Mouse (Mus musculus) forebrain, embryonic 15.5 days (tissue): ENCODE results near the gene Brd3. TPM values are rescaled to one million over a fixed set of nuclear protein-coding genes. Genes with fewer than 3 reads are reported as not detected.
"Not testable (repeated sequence)": the region's sequence is repeated elsewhere in the genome, so short reads cannot be mapped to it uniquely, and the experiment has no call there.

Source experiments
- ATAC-seq: fragments of 200-750 bp; cut with Nextera tagmentation; replicated peaks from 2 replicates; pipeline ENCODE4 v1.8.0; 2017; ENCODE audit warnings: mild to moderate bottlenecking, moderate TSS enrichment, moderate library complexity
- H3K27ac ChIP-seq: fragments of 300-500 bp; sonication (generic); replicated peaks from 2 replicates; pipeline ENCODE4 v1.5.1; 2015; ENCODE audit warnings: mild to moderate bottlenecking, inconsistent platforms
- H3K27me3 ChIP-seq: fragments of 300-500 bp; sonication (generic); 2 replicates; pipeline ENCODE4 v1.6.1; 2015; ENCODE audit warnings: inconsistent platforms
- H3K36me3 ChIP-seq: fragments of 300-500 bp; sonication (generic); 2 replicates; pipeline ENCODE4 v1.6.1; 2015; ENCODE audit warnings: mild to moderate bottlenecking, inconsistent platforms
- H3K4me1 ChIP-seq: fragments of 300-500 bp; sonication (generic); 2 replicates; pipeline ENCODE4 v1.6.1; 2015; ENCODE audit warnings: inconsistent platforms
- H3K4me2 ChIP-seq: fragments of 300-500 bp; sonication (generic); replicated peaks from 2 replicates; pipeline ENCODE4 v1.6.1; 2015; ENCODE audit warnings: mild to moderate bottlenecking, inconsistent platforms
- H3K4me3 ChIP-seq: fragments of 300-500 bp; sonication (generic); 2 replicates; pipeline ENCODE4 v1.5.1; 2015; ENCODE audit warnings: mild to moderate bottlenecking, inconsistent platforms
- H3K9ac ChIP-seq: fragments of 300-500 bp; sonication (generic); replicated peaks from 2 replicates; pipeline ENCODE4 v1.6.1; 2015; ENCODE audit warnings: mild to moderate bottlenecking, inconsistent platforms
- H3K9me3 ChIP-seq: fragments of 300-500 bp; sonication (generic); 2 replicates; pipeline ENCODE4 v1.6.1; 2016; ENCODE audit warnings: inconsistent platforms
- WGBS: fragments of 180-500 bp; shearing (Covaris S2); methylation state at CpG from one replicate; pipeline ENCODE4 v1.1.7; 2015; ENCODE audit warnings: mixed read lengths; 5-methylcytosine and 5-hydroxymethylcytosine counted together
- polyA plus RNA-seq: library from polyadenylated mRNA; unstranded; fragments of >200 nt; fragmentation: Nextera tagmentation; extraction: Ambion mirVana; gene quantifications from 2 replicates; pipeline ENCODE4 v1.2.1, GENCODE M21; 2015

Gene Brd3
- polyA plus RNA-seq = 142 and 149 TPM in 2 replicates

GRCm38 (mm10) chr2:27507562-27507961, at the start of gene Brd3:
Gene Brd3, minus strand, starts transcription at chr2:27507662.
- Histone ChIP-seq H3K9ac (no peak within 1 kb of the TSS), H3K27me3 (no peaks in the 10 kb centered on the region), H3K4me2 (no peak within 1 kb of the TSS), H3K4me3 (no peak within 1 kb of the TSS), H3K27ac (no peak within 1 kb of the TSS), H3K4me1 (no peaks in the 10 kb centered on the region), H3K36me3 (no peaks in the 10 kb centered on the region), H3K9me3 (no peaks in the 10 kb centered on the region)
- WGBS = 74% methylated on average over 4 of the region's 4 CpGs
- ATAC-seq = no peak

GRCm38 (mm10) chr2:27556921-27557320, 49.5 kb upstream of the Brd3 start:
- no peaks in the 10 kb centered on the region for H3K4me1 ChIP-seq
- ATAC-seq = no peak
- no peaks in the 10 kb centered on the region for H3K9me3 ChIP-seq
- H3K4me2 ChIP-seq = no peak overlapping the region
- 86% methylated on average over 6 of the region's 6 CpGs for WGBS
- H3K27ac ChIP-seq = no peak overlapping the region
- H3K4me3 ChIP-seq = no peak overlapping the region
- no peak overlapping the region for H3K9ac ChIP-seq
- peaks cover 3% of the 10 kb centered on the region; the same call in 1 of the 2 replicates for H3K27me3 ChIP-seq
- no peaks in the 10 kb centered on the region for H3K36me3 ChIP-seq

GRCm38 (mm10) chr2:27554308-27554707, 46.8 kb upstream of the Brd3 start:
- no peak overlapping the region for H3K4me2 ChIP-seq
- ATAC-seq = no peak
- H3K9me3 ChIP-seq = no peaks in the 10 kb centered on the region
- no peak overlapping the region for H3K27ac ChIP-seq
- no peak overlapping the region for H3K9ac ChIP-seq
- H3K4me3 ChIP-seq = no peak overlapping the region
- no peaks in the 10 kb centered on the region for H3K36me3 ChIP-seq
- no peaks in the 10 kb centered on the region for H3K27me3 ChIP-seq
- no peaks in the 10 kb centered on the region for H3K4me1 ChIP-seq
- 82% methylated on average over 9 of the region's 9 CpGs for WGBS

- H3K4me2 ChIP-seq = no peak overlapping the region
- WGBS = 21% methylated on average over 7 of the region's 7 CpGs
- no peaks in the 10 kb centered on the region for H3K36me3 ChIP-seq
- no peak for ATAC-seq
- H3K27me3 ChIP-seq = no peaks in the 10 kb centered on the region
- H3K9ac ChIP-seq = no peak overlapping the region
- H3K4me1 ChIP-seq = no peaks in the 10 kb centered on the region
- H3K27ac ChIP-seq = no peak overlapping the region
- no peak overlapping the region for H3K4me3 ChIP-seq
- H3K9me3 ChIP-seq = no peaks in the 10 kb centered on the region
Observed at GRCm38 (mm10) chr2:27552620-27553287, 45.3 kb upstream of the Brd3 start.

- H3K4me1 ChIP-seq = no peaks in the 10 kb centered on the region
- no peaks in the 10 kb centered on the region for H3K36me3 ChIP-seq
- no peak for ATAC-seq
- H3K4me3 ChIP-seq = no peak overlapping the region
- H3K9me3 ChIP-seq = no peaks in the 10 kb centered on the region
- no peak overlapping the region for H3K9ac ChIP-seq
- no peak overlapping the region for H3K27ac ChIP-seq
- WGBS = 78% methylated on average over 1 of the region's 1 CpGs
- no peaks in the 10 kb centered on the region for H3K27me3 ChIP-seq
- no peak overlapping the region for H3K4me2 ChIP-seq
Observed at GRCm38 (mm10) chr2:27548664-27549369, 41.4 kb upstream of the Brd3 start.

GRCm38 (mm10) chr2:27547986-27548385, 40.5 kb upstream of the Brd3 start:
- Histone ChIP-seq H3K9me3 (no peaks in the 10 kb centered on the region), H3K4me3 (no peak overlapping the region), H3K27ac (no peak overlapping the region), H3K4me2 (no peak overlapping the region), H3K9ac (no peak overlapping the region), H3K27me3 (no peaks in the 10 kb centered on the region), H3K36me3 (no peaks in the 10 kb centered on the region), H3K4me1 (no peaks in the 10 kb centered on the region)
- 93% methylated on average over 2 of the region's 2 CpGs for WGBS
- no peak for ATAC-seq

- H3K36me3 ChIP-seq = no peaks in the 10 kb centered on the region
- no peak overlapping the region for H3K4me2 ChIP-seq
- 69% methylated on average over 1 of the region's 1 CpGs for WGBS
- H3K9ac ChIP-seq = no peak overlapping the region
- no peaks in the 10 kb centered on the region for H3K9me3 ChIP-seq
- H3K27me3 ChIP-seq = no peaks in the 10 kb centered on the region
- H3K4me1 ChIP-seq = no peaks in the 10 kb centered on the region
- no peak overlapping the region for H3K27ac ChIP-seq
- H3K4me3 ChIP-seq = no peak overlapping the region
- ATAC-seq = no peak
Observed at GRCm38 (mm10) chr2:27547326-27547725, 39.9 kb upstream of the Brd3 start.

- H3K9ac ChIP-seq, H3K9me3 ChIP-seq, H3K4me3 ChIP-seq, H3K36me3 ChIP-seq, H3K27ac ChIP-seq, ATAC-seq, H3K4me1 ChIP-seq, H3K4me2 ChIP-seq, H3K27me3 ChIP-seq: not testable (repeated sequence)
- WGBS = 94% methylated on average over 8 of the region's 8 CpGs
Observed at GRCm38 (mm10) chr2:27546041-27546440, 38.6 kb upstream of the Brd3 start.

GRCm38 (mm10) chr2:27545517-27545916, 38.1 kb upstream of the Brd3 start:
- not testable (repeated sequence) for H3K4me2 ChIP-seq, H3K27me3 ChIP-seq, H3K4me3 ChIP-seq, H3K36me3 ChIP-seq, ATAC-seq, H3K4me1 ChIP-seq, H3K27ac ChIP-seq, H3K9me3 ChIP-seq, H3K9ac ChIP-seq
- WGBS = 81% methylated on average over 3 of the region's 3 CpGs

- 95% methylated on average over 6 of the region's 6 CpGs for WGBS
- Histone ChIP-seq H3K4me3 (no peak overlapping the region), H3K27ac (no peak overlapping the region), H3K36me3 (no peaks in the 10 kb centered on the region), H3K4me1 (peaks cover 10% of the 10 kb centered on the region), H3K4me2 (no peak overlapping the region), H3K27me3 (no peaks in the 10 kb centered on the region), H3K9me3 (no peaks in the 10 kb centered on the region), H3K9ac (no peak overlapping the region)
- no peak for ATAC-seq
Observed at GRCm38 (mm10) chr2:27544613-27545012, 37.2 kb upstream of the Brd3 start.

GRCm38 (mm10) chr2:27541225-27541624, 33.8 kb upstream of the Brd3 start:
- Histone ChIP-seq H3K27ac (peak overlapping the region; percentile 94; the same call in 1 of the 2 replicates), H3K4me3 (no peak overlapping the region), H3K36me3 (peaks cover 6% of the 10 kb centered on the region; the same call in 1 of the 2 replicates)

GRCm38 (mm10) chr2:27540515-27540836, 33.0 kb upstream of the Brd3 start:
- peak; percentile 65; the same call in 1 of the 2 replicates for ATAC-seq
- Histone ChIP-seq H3K27ac (peak overlapping the region; percentile 94), H3K4me2 (peak overlapping the region; percentile 60), H3K36me3 (peaks cover 13% of the 10 kb centered on the region), H3K9ac (peak overlapping the region; percentile 57), H3K4me3 (peak overlapping the region; percentile 44), H3K27me3 (no peaks in the 10 kb centered on the region), H3K4me1 (peaks cover 17% of the 10 kb centered on the region), H3K9me3 (no peaks in the 10 kb centered on the region)
- 26% methylated on average over 10 of the region's 10 CpGs for whole genome bisulfite sequencing

More at GRCm38 (mm10) chr2:27541225-27541624, 33.8 kb upstream of the Brd3 start:
- Histone ChIP-seq H3K4me2 (peak overlapping the region; percentile 60), H3K9me3 (no peaks in the 10 kb centered on the region), H3K4me1 (peaks cover 17% of the 10 kb centered on the region), H3K9ac (peak overlapping the region; percentile 57; the same call in 1 of the 2 replicates), H3K27me3 (no peaks in the 10 kb centered on the region)
- ATAC-seq = no peak
- 89% methylated on average over 3 of the region's 3 CpGs for WGBS
